Mouse (Mus musculus): ENCODE data around the gene Maea. TPM values are rescaled to one million over a fixed set of nuclear protein-coding genes. Genes with fewer than 3 reads are reported as not detected.

The Maea gene
- polyA plus RNA-seq, 1 experiment from 2014 or later = 83.4 TPM

- no peak overlapping the region for H3K27ac ChIP-seq (replicated peaks)
- no peak for TF ChIP-seq CTCF (IDR thresholded peaks at IDR 0.05; ENCODE audit: low read depth)
- TF ChIP-seq EP300 (optimal IDR thresholded peaks at IDR 0.05) = no peak
- H3K4me3 ChIP-seq (ENCODE audit: low read depth, low read length) = no peak overlapping the region
- H3K27me3 ChIP-seq (ENCODE audit: control insufficient read depth, insufficient read depth, low read length) = no peaks in the 10 kb centered on the region
- no peaks in the 10 kb centered on the region for H3K9me3 ChIP-seq (ENCODE audit: control insufficient read depth, low read length)
- H3K4me1 ChIP-seq (replicated peaks; ENCODE audit: control insufficient read depth, insufficient read depth) = no peaks in the 10 kb centered on the region
- H3K36me3 ChIP-seq (ENCODE audit: control insufficient read depth, insufficient read depth, low read length) = peaks cover 40% of the 10 kb centered on the region
- no peak overlapping the region for H3K9ac ChIP-seq (ENCODE audit: low read length)
- 87% methylated on average over 5 of the region's 5 CpGs for WGBS
- ATAC-seq (ENCODE audit: low FRiP score, low TSS enrichment) = no peak
- DNase-seq (ENCODE audit: low spot score) = no peak
- no peak overlapping the region for H3K4me2 ChIP-seq (replicated peaks; ENCODE audit: low read depth)
Measured at GRCm38 (mm10) chr5:33363263-33363662, 28.0 kb downstream of the Maea start.

GRCm38 (mm10) chr5:33368651-33369050 is 33.3 kb downstream of the Maea start:
- Histone ChIP-seq H3K9ac (ENCODE audit: low read length) (no peak overlapping the region), H3K27ac (replicated peaks) (no peak overlapping the region), H3K36me3 (ENCODE audit: control insufficient read depth, insufficient read depth, low read length) (peaks cover 45% of the 10 kb centered on the region), H3K4me1 (replicated peaks; ENCODE audit: control insufficient read depth, insufficient read depth) (no peaks in the 10 kb centered on the region), H3K27me3 (ENCODE audit: control insufficient read depth, insufficient read depth, low read length) (no peaks in the 10 kb centered on the region), H3K4me3 (ENCODE audit: low read depth, low read length) (no peak overlapping the region), H3K4me2 (replicated peaks; ENCODE audit: low read depth) (no peak overlapping the region), H3K9me3 (ENCODE audit: control insufficient read depth, low read length) (no peaks in the 10 kb centered on the region)
- no peak for TF ChIP-seq CTCF (IDR thresholded peaks at IDR 0.05; ENCODE audit: low read depth)
- TF ChIP-seq EP300 (optimal IDR thresholded peaks at IDR 0.05) = no peak
- WGBS = 83% methylated on average over 4 of the region's 4 CpGs
- DNase-seq (ENCODE audit: low spot score) (no peak), ATAC-seq (ENCODE audit: low FRiP score, low TSS enrichment) (no peak)

DNA sequence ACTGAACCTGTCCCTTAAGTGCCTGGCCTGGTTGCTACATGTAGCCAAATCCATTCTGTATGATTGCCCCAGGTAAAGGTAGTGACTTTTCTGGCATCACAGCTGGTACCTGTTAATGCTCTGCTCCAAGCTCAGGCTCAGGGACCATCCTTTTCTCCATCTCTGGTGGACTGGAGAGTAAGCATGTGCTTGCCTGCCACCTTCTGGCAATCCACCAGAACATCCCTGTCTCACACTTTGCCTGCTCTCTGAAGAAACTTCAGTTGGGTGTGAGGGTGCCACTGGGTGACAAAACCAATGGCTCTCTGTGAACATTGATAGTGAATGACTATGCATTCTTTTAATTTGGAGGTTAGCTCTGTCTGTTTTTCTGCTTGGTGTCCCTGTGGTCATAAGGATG is 35.8 kb downstream of the Maea start:
- TF ChIP-seq CTCF (IDR thresholded peaks at IDR 0.05; ENCODE audit: low read depth) (peak; percentile 74), EP300 (optimal IDR thresholded peaks at IDR 0.05) (no peak)
- H3K4me2 ChIP-seq (replicated peaks; ENCODE audit: low read depth) = no peak overlapping the region
- H3K4me1 ChIP-seq (replicated peaks; ENCODE audit: control insufficient read depth, insufficient read depth) = no peaks in the 10 kb centered on the region
- H3K36me3 ChIP-seq (ENCODE audit: control insufficient read depth, insufficient read depth, low read length) = peaks cover 32% of the 10 kb centered on the region
- H3K27me3 ChIP-seq (ENCODE audit: control insufficient read depth, insufficient read depth, low read length) = no peaks in the 10 kb centered on the region
- ATAC-seq (ENCODE audit: low FRiP score, low TSS enrichment) (peak; percentile 12; the same call in 1 of the 2 replicates), DNase-seq (ENCODE audit: low spot score) (peak; percentile 55)
- H3K4me3 ChIP-seq (ENCODE audit: low read depth, low read length) = no peak overlapping the region
- H3K9ac ChIP-seq (ENCODE audit: low read length) = no peak overlapping the region
- 0 out of 2 replicates have a peak overlapping the region, but pooled peaks have one; percentile 65 for H3K27ac ChIP-seq (replicated peaks)
- no peaks in the 10 kb centered on the region for H3K9me3 ChIP-seq (ENCODE audit: control insufficient read depth, low read length)

GRCm38 (mm10) chr5:33371668-33372067 is 36.4 kb downstream of the Maea start:
- H3K36me3 ChIP-seq (ENCODE audit: control insufficient read depth, insufficient read depth, low read length) = peaks cover 31% of the 10 kb centered on the region
- no peak for DNase-seq (ENCODE audit: low spot score)

GRCm38 (mm10) chr5:33372331-33373038 is 37.2 kb downstream of the Maea start:
- TF ChIP-seq CTCF (IDR thresholded peaks at IDR 0.05; ENCODE audit: low read depth) = no peak
- TF ChIP-seq EP300 (optimal IDR thresholded peaks at IDR 0.05) = no peak
- H3K36me3 ChIP-seq (ENCODE audit: control insufficient read depth, insufficient read depth, low read length) = peaks cover 26% of the 10 kb centered on the region
- 71% methylated on average over 18 of the region's 18 CpGs for WGBS

More at GRCm38 (mm10) chr5:33371668-33372067, 36.4 kb downstream of the Maea start:
- no peak overlapping the region; the same call in 1 of the 2 replicates for H3K27ac ChIP-seq (replicated peaks)
- no peak for TF ChIP-seq CTCF (IDR thresholded peaks at IDR 0.05; ENCODE audit: low read depth)
- no peak for TF ChIP-seq EP300 (optimal IDR thresholded peaks at IDR 0.05)
- no peak for ATAC-seq (ENCODE audit: low FRiP score, low TSS enrichment)
- 79% methylated on average over 4 of the region's 4 CpGs for WGBS
- H3K4me3 ChIP-seq (ENCODE audit: low read depth, low read length) = no peak overlapping the region
- H3K4me1 ChIP-seq (replicated peaks; ENCODE audit: control insufficient read depth, insufficient read depth) = no peaks in the 10 kb centered on the region
- no peak overlapping the region for H3K9ac ChIP-seq (ENCODE audit: low read length)
- no peaks in the 10 kb centered on the region for H3K27me3 ChIP-seq (ENCODE audit: control insufficient read depth, insufficient read depth, low read length)
- no peak overlapping the region for H3K4me2 ChIP-seq (replicated peaks; ENCODE audit: low read depth)
- no peaks in the 10 kb centered on the region for H3K9me3 ChIP-seq (ENCODE audit: control insufficient read depth, low read length)

DNA sequence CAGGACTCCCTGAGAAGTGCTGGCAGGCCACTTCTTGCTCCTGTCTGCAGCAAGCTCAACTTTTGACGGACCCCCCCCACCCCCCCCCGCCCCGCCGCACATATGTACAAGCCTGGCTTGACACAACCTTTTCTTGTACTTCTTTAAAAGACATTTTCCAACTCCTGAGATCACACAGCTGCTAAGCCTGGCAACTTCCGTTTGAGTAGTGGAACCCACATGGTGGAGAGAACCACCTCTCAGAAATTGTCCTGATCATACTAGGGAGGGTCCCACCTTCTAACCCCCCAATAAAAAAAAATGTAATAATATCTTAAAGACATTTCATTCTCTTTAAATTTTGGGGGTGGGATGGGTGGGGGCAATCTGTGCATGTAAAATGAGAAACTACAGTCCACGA is 41.9 kb downstream of the Maea start:
- H3K9ac ChIP-seq (ENCODE audit: low read length) = no peak overlapping the region; the same call in 1 of the 2 replicates
- peaks cover 4% of the 10 kb centered on the region; the same call in 1 of the 2 replicates for H3K4me1 ChIP-seq (replicated peaks; ENCODE audit: control insufficient read depth, insufficient read depth)
- H3K36me3 ChIP-seq (ENCODE audit: control insufficient read depth, insufficient read depth, low read length) = peaks cover 11% of the 10 kb centered on the region
- DNase-seq (ENCODE audit: low spot score) (no peak), ATAC-seq (ENCODE audit: low FRiP score, low TSS enrichment) (no peak)
- no peak overlapping the region; the same call in 1 of the 2 replicates for H3K27ac ChIP-seq (replicated peaks)
- peak overlapping the region; percentile 67; the same call in 1 of the 2 replicates for H3K4me3 ChIP-seq (ENCODE audit: low read depth, low read length)
- H3K4me2 ChIP-seq (replicated peaks; ENCODE audit: low read depth) = peak overlapping the region; percentile 83
- H3K27me3 ChIP-seq (ENCODE audit: control insufficient read depth, insufficient read depth, low read length) = no peaks in the 10 kb centered on the region
- TF ChIP-seq CTCF (IDR thresholded peaks at IDR 0.05; ENCODE audit: low read depth) (no peak), EP300 (optimal IDR thresholded peaks at IDR 0.05) (no peak)
- no peaks in the 10 kb centered on the region for H3K9me3 ChIP-seq (ENCODE audit: control insufficient read depth, low read length)
- WGBS = 25% methylated on average over 6 of the region's 6 CpGs

More at GRCm38 (mm10) chr5:33372331-33373038, 37.2 kb downstream of the Maea start:
- no peak overlapping the region for H3K4me3 ChIP-seq (ENCODE audit: low read depth, low read length)
- ATAC-seq (ENCODE audit: low FRiP score, low TSS enrichment) (no peak; the same call in 1 of the 2 replicates), DNase-seq (ENCODE audit: low spot score) (peak; percentile 41)
- no peaks in the 10 kb centered on the region for H3K27me3 ChIP-seq (ENCODE audit: control insufficient read depth, insufficient read depth, low read length)
- no peak overlapping the region for H3K9ac ChIP-seq (ENCODE audit: low read length)
- H3K9me3 ChIP-seq (ENCODE audit: control insufficient read depth, low read length) = no peaks in the 10 kb centered on the region
- no peak overlapping the region for H3K4me2 ChIP-seq (replicated peaks; ENCODE audit: low read depth)
- H3K4me1 ChIP-seq (replicated peaks; ENCODE audit: control insufficient read depth, insufficient read depth) = no peaks in the 10 kb centered on the region
- no peak overlapping the region for H3K27ac ChIP-seq (replicated peaks)

Measured in stomach, postnatal 0 days (tissue).